Mouse (Mus musculus): Measurements from ENCODE around the gene Drc3. TPM values are rescaled to one million over a fixed set of nuclear protein-coding genes. Genes with fewer than 3 reads are reported as not detected.

Drc3 gene
- polyA plus RNA-seq, 1 experiment: not detected

DNA sequence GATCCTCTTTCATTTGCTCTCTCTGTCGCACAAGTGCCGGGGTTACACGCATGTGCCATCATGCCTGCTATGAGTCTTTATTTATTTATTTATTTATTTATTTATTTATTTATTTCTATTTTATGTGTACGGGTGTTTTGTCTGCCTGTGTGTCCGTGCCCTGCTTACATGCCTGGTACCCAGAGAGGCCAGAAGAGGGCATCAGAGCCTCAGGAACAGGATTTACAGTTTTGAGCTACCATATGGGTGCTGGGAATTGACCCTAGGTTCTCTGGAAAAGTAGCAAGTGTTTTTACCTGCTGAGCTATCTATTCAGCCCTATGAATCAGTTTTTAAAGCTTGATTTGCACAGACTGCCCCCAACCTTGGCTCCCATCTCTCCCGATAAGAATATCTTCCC lies 30.4 kb downstream of the Drc3 start:
- H3K79me3 ChIP-seq (ENCODE audit: low read depth): no peaks in the 10 kb centered on the region
- no peak for TF ChIP-seq CTCF (IDR thresholded peaks at IDR 0.05; ENCODE audit: control insufficient read depth, insufficient read depth, insufficient read length)
- no peak for TF ChIP-seq MYOD1 (IDR thresholded peaks at IDR 0.05; ENCODE audit: control insufficient read depth, insufficient read length, low read depth)
- no peak for TF ChIP-seq MAX (IDR thresholded peaks at IDR 0.05)
- TF ChIP-seq FOSL1 (IDR thresholded peaks at IDR 0.05; ENCODE audit: insufficient read depth, low read length, poor library complexity, severe bottlenecking): no peak
- no peak for TF ChIP-seq MYOG (IDR thresholded peaks at IDR 0.05; ENCODE audit: control insufficient read depth, extremely low read depth, insufficient read length)
- no peak for TF ChIP-seq CEBPB (IDR thresholded peaks at IDR 0.05; ENCODE audit: low read depth)
- TF ChIP-seq USF1 (IDR thresholded peaks at IDR 0.05; ENCODE audit: low read depth): no peak

DNA sequence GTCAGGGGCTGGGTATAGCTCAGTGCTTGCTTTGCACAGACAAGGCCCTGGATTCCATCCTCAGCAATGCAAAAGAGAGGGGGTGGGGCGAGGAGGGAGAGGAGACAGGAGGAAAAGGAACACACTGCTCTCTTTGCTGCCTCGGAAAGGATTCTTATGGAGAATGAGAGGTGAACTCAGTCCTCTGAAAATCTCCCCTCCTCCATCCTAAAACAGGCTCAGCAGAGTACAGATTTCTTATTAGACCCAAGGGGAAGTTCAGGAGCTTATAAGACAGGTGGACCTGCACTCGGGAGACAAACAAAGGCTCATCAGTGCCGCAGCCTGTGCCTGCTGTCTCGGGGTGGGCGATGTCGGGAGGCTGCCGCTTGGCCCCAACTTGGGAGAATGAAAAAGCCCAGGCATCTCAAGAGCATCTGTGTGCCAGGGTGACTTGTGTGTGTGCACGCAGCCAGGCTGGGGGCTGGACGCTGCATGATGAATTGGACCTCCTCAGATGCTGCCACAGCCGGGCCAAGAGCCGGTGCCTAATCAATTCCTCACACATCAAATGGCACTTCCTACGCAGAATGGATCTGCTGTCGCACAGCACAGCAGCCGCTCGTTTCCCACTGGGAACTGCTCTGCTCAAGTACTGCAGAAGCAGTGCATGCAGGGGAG lies 31.8 kb downstream of the Drc3 start:
- Histone ChIP-seq H3K4me3 (ENCODE audit: insufficient read depth, poor library complexity, severe bottlenecking) (no peak overlapping the region), H3K79me3 (ENCODE audit: low read depth) (no peaks in the 10 kb centered on the region)

More for the DNA sequence above, 30.4 kb downstream of the Drc3 start:
- Histone ChIP-seq H3K79me2 (ENCODE audit: control insufficient read depth, insufficient read depth) (no peaks in the 10 kb centered on the region), H3K36me3 (ENCODE audit: control insufficient read depth, insufficient read depth) (no peaks in the 10 kb centered on the region), H3K4me3 (ENCODE audit: insufficient read depth, poor library complexity, severe bottlenecking) (no peak overlapping the region), H3ac (ENCODE audit: control insufficient read depth, insufficient read length, low read depth) (no peak overlapping the region), H3K27me3 (ENCODE audit: control insufficient read depth, insufficient read depth, insufficient read length) (peaks cover 12% of the 10 kb centered on the region)

DNA sequence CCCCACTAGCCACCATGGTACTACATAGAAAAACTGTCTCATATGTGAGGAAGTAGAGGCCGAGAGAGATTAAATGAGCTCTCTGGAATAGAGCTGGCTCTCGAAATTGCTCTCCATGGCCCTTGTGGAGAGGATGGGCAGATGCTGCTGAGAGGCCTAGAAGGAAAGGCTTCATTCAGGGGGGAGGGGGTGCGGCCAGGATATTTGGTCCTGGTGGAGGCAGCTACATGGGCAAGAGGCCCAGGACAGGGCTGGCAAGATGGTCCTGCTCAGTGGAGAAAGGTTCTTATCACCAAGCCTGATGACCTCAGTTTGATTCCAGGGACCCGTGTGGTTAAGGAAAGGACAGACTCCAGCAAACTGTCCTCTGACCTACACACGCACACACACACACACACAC lies 32.8 kb downstream of the Drc3 start:
- no peak overlapping the region for H3K4me3 ChIP-seq (ENCODE audit: insufficient read depth, poor library complexity, severe bottlenecking)
- no peak overlapping the region for H3ac ChIP-seq (ENCODE audit: control insufficient read depth, insufficient read length, low read depth)
- no peaks in the 10 kb centered on the region for H3K79me3 ChIP-seq (ENCODE audit: low read depth)
- H3K36me3 ChIP-seq (ENCODE audit: control insufficient read depth, insufficient read depth): no peaks in the 10 kb centered on the region
- peaks cover 12% of the 10 kb centered on the region for H3K27me3 ChIP-seq (ENCODE audit: control insufficient read depth, insufficient read depth, insufficient read length)
- H3K79me2 ChIP-seq (ENCODE audit: control insufficient read depth, insufficient read depth): no peaks in the 10 kb centered on the region
- no peak for TF ChIP-seq MYOD1 (IDR thresholded peaks at IDR 0.05; ENCODE audit: control insufficient read depth, insufficient read length, low read depth)
- no peak for TF ChIP-seq FOSL1 (IDR thresholded peaks at IDR 0.05; ENCODE audit: insufficient read depth, low read length, poor library complexity, severe bottlenecking)
- TF ChIP-seq USF1 (IDR thresholded peaks at IDR 0.05; ENCODE audit: low read depth): no peak
- TF ChIP-seq MAX (IDR thresholded peaks at IDR 0.05): no peak
- TF ChIP-seq CEBPB (IDR thresholded peaks at IDR 0.05; ENCODE audit: low read depth): no peak
- no peak for TF ChIP-seq CTCF (IDR thresholded peaks at IDR 0.05; ENCODE audit: control insufficient read depth, insufficient read depth, insufficient read length)
- no peak for TF ChIP-seq MYOG (IDR thresholded peaks at IDR 0.05; ENCODE audit: control insufficient read depth, extremely low read depth, insufficient read length)

More for the DNA sequence above, 31.8 kb downstream of the Drc3 start:
- no peaks in the 10 kb centered on the region for H3K79me2 ChIP-seq (ENCODE audit: control insufficient read depth, insufficient read depth)
- H3K27me3 ChIP-seq (ENCODE audit: control insufficient read depth, insufficient read depth, insufficient read length): peaks cover 12% of the 10 kb centered on the region
- no peak for TF ChIP-seq MYOG (IDR thresholded peaks at IDR 0.05; ENCODE audit: control insufficient read depth, extremely low read depth, insufficient read length)
- TF ChIP-seq MYOD1 (IDR thresholded peaks at IDR 0.05; ENCODE audit: control insufficient read depth, insufficient read length, low read depth): no peak
- TF ChIP-seq CTCF (IDR thresholded peaks at IDR 0.05; ENCODE audit: control insufficient read depth, insufficient read depth, insufficient read length): no peak
- no peak for TF ChIP-seq USF1 (IDR thresholded peaks at IDR 0.05; ENCODE audit: low read depth)
- TF ChIP-seq CEBPB (IDR thresholded peaks at IDR 0.05; ENCODE audit: low read depth): no peak
- H3ac ChIP-seq (ENCODE audit: control insufficient read depth, insufficient read length, low read depth): no peak overlapping the region
- no peaks in the 10 kb centered on the region for H3K36me3 ChIP-seq (ENCODE audit: control insufficient read depth, insufficient read depth)

DNA sequence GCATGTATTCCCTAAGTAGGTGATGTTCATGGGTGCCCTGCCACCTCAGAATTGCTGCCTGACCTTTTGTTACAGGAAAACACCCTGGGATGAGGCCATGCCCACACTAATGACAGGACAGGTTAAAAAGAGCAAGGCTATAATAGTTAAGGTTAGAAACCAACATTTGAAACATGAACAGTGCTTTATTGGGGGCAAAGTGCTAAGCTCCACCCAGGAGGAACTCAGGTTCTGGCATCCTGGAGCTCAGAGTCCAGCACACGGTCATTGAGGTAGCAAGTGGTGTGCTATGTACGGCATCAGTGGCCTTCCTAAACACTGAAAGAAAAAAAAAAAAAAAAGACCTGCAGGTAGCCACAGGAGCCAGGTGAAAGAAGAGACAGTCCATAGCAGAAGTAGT lies 34.8 kb downstream of the Drc3 start:
- Histone ChIP-seq H3ac (ENCODE audit: control insufficient read depth, insufficient read length, low read depth) (no peak overlapping the region), H3K27me3 (ENCODE audit: control insufficient read depth, insufficient read depth, insufficient read length) (peaks cover 12% of the 10 kb centered on the region), H3K79me2 (ENCODE audit: control insufficient read depth, insufficient read depth) (no peaks in the 10 kb centered on the region), H3K36me3 (ENCODE audit: control insufficient read depth, insufficient read depth) (no peaks in the 10 kb centered on the region), H3K4me3 (ENCODE audit: insufficient read depth, poor library complexity, severe bottlenecking) (no peak overlapping the region), H3K79me3 (ENCODE audit: low read depth) (no peaks in the 10 kb centered on the region)
- no peak for TF ChIP-seq USF1 (IDR thresholded peaks at IDR 0.05; ENCODE audit: low read depth)
- no peak for TF ChIP-seq CTCF (IDR thresholded peaks at IDR 0.05; ENCODE audit: control insufficient read depth, insufficient read depth, insufficient read length)
- TF ChIP-seq FOSL1 (IDR thresholded peaks at IDR 0.05; ENCODE audit: insufficient read depth, low read length, poor library complexity, severe bottlenecking): no peak
- TF ChIP-seq CEBPB (IDR thresholded peaks at IDR 0.05; ENCODE audit: low read depth): no peak
- TF ChIP-seq MYOG (IDR thresholded peaks at IDR 0.05; ENCODE audit: control insufficient read depth, extremely low read depth, insufficient read length): no peak
- TF ChIP-seq MYOD1 (IDR thresholded peaks at IDR 0.05; ENCODE audit: control insufficient read depth, insufficient read length, low read depth): no peak
- TF ChIP-seq MAX (IDR thresholded peaks at IDR 0.05): no peak

DNA sequence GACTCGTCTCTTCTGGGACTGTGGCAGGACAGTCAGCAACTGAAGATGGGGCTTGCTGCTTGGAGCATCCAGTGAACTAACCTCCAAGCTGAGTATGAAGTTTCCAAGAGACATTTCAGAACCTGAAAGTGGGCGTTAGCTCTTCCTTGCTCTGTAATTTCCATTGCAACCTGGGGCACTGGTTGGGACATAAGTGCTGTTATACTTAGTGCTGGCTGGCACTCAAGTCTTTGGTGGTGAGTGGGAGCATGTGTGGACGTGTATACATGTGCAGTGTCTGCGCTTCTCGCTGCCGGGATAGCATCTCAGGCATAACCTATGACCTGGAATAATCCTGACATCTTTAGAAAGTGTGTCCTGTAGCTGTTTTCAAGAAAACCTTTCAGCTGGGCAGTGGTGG lies 38.2 kb downstream of the Drc3 start:
- Histone ChIP-seq H3K79me2 (ENCODE audit: control insufficient read depth, insufficient read depth) (no peaks in the 10 kb centered on the region), H3K79me3 (ENCODE audit: low read depth) (no peaks in the 10 kb centered on the region), H3K4me3 (ENCODE audit: insufficient read depth, poor library complexity, severe bottlenecking) (no peak overlapping the region), H3ac (ENCODE audit: control insufficient read depth, insufficient read length, low read depth) (no peak overlapping the region), H3K27me3 (ENCODE audit: control insufficient read depth, insufficient read depth, insufficient read length) (no peaks in the 10 kb centered on the region), H3K36me3 (ENCODE audit: control insufficient read depth, insufficient read depth) (no peaks in the 10 kb centered on the region)
- TF ChIP-seq CEBPB (IDR thresholded peaks at IDR 0.05; ENCODE audit: low read depth) (no peak), USF1 (IDR thresholded peaks at IDR 0.05; ENCODE audit: low read depth) (no peak), MYOG (IDR thresholded peaks at IDR 0.05; ENCODE audit: control insufficient read depth, extremely low read depth, insufficient read length) (no peak), MAX (IDR thresholded peaks at IDR 0.05) (no peak), FOSL1 (IDR thresholded peaks at IDR 0.05; ENCODE audit: insufficient read depth, low read length, poor library complexity, severe bottlenecking) (no peak), CTCF (IDR thresholded peaks at IDR 0.05; ENCODE audit: control insufficient read depth, insufficient read depth, insufficient read length) (no peak), MYOD1 (IDR thresholded peaks at IDR 0.05; ENCODE audit: control insufficient read depth, insufficient read length, low read depth) (no peak)

Data from C2C12 (cell line).